Mouse (Mus musculus): ENCODE data around the gene Banf2.

Gene Banf2

DNA sequence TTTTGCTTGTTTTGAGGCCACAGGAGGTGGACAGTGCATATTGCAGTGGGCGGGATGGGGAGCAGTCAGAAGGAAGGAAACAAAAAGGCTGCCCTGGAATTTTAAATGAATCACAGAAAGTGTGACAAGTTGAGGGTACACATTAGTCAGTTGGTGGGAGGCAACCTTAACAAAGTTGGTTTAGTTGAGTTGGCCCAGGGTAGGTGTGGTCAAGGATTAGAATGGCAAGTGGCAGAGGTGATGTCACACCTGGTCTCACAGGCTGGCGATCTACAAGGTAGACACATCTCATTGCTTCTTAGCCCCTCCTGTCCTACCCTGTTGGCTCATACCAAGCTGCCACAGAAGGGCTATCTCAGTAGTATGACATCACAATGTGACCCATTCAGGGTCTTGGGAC lies at the start of gene Banf2:
TSS of gene Banf2 (plus strand) at position 396 of the 400 bp plus-strand sequence.
- no peak for DNase-seq (ENCODE audit: low read depth)

DNA sequence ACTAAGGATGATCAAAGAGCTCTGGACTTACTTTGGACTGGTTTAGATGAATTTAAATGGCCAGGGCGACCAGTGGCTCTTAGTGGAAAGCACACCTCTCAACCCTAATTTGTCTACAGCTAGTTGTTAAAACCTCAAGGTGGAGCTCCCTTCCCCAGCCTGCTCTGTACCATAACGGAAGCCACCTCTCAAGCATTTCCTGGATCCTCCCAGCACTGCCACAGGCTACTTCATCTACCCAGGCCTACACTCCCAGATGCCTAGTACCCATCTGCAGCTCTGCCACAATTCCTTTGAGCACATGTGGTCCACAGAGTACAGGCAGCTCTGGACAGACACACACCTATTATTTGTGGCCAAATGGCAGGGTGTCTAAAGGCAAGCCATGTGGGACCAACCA lies 49.4 kb upstream of the Banf2 start:
- DNase-seq (ENCODE audit: low read depth), result no peak

DNA sequence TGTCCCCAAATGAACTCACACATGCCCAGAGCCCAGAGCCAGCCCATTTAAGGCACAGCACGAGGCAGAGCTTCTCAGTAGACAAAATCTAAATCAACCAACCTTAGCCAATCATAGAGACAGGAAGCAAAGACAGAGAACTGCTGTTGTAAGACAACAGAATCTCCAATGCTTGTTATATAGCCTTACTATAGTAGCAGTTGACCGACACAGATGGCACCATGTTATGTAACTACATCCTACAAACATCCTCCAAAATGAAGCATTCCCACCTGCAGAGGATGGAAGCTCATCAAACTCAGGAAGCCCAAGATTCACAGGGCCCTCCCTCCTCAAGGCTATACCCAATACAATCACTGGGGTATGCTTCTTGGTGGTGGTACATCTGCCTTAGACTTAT lies 45.4 kb upstream of the Banf2 start:
- no peak for DNase-seq (ENCODE audit: low read depth)

DNA sequence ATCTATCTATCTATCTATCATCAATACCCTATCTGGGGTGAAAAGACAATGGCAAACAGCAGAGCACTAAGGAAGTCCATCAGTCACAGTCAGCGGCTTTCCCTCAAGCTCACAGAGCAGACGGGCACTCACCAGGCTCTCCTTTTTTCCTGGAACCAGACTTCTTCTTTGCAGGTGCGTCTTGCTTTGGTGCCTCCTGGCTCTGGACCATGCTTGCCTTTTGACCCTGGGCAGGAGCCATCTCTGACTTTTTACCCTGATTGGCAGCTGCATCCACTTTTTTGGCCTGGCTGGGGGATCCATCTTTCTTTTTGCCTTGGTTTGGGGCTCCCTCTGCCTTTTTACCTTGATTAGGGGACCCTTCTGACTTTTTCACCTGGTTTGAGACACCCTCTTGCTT lies 44.8 kb upstream of the Banf2 start:
- no peak for DNase-seq (ENCODE audit: low read depth)

DNA sequence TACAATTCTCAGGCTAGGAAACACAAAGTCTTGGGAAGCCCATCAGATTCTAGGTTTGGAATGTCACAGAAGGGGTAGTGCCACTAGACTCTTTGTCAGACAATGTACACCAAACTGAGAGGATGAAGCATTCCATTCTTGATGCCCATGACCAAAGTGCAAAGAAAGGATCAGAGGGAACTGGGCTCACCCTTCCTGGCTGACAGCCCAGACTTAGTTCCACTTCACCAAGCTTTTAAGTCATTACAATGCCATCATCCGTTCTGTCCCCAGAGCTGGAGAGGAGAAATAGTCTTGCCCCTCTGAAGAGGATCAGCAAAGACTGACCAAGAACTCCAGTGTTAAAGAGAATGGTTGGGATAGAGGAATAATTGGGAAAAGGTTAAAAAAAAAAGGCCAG lies 41.9 kb upstream of the Banf2 start:
- DNase-seq (ENCODE audit: low read depth), result no peak

DNA sequence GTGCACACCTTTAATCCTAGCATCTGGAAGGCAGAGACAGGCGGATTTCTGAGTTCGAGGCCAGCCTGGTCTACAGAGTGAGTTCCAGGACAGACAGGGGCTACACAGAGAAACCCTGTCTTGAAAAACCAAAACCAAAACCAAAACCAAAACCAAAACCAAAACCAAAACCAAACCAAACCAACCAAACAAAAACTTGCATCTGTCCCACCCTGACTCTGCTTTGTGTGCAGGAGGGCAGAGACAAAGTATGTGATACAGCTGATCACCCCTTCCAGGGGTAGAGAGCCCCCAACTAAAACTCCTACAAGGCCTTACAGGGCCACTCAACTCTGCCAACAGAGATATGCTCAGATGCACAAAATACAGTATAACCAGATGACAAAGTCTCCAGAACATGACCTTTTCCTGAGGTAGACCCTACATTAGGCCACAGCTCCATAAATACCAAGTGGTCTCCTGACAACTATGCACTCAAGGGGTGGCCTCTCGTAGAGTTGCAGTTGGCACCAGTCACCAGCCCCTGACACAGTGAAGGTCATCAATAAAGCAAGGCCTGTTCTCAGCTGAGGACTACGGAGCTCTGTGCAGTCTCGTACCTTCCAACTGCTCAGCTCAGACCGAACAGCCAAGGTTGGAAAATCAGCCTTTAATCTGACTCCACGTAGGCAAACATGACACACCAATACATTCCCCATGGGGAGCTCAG lies 40.7 kb upstream of the Banf2 start:
- DNase-seq (ENCODE audit: low read depth), result no peak

DNA sequence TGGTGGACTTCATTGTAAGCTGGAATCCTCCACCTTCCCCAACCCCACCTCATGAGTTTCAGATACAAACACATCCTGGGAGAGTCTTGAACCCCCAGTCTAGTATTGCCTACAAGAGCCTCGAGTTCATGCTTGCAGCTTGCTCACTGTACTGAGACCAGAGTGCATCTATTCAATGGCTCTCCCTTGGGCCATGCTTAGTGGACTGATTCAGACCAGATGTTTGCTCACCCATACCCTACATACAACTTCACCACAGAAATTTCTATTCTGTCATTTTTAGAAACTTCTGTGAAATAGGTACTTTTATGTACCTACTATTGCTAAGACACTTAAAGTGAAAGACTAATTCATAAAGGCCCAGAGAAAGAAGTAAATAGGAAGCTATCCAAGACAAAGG lies 39.9 kb upstream of the Banf2 start:
- DNase-seq (ENCODE audit: low read depth), result peak; percentile 36

DNA sequence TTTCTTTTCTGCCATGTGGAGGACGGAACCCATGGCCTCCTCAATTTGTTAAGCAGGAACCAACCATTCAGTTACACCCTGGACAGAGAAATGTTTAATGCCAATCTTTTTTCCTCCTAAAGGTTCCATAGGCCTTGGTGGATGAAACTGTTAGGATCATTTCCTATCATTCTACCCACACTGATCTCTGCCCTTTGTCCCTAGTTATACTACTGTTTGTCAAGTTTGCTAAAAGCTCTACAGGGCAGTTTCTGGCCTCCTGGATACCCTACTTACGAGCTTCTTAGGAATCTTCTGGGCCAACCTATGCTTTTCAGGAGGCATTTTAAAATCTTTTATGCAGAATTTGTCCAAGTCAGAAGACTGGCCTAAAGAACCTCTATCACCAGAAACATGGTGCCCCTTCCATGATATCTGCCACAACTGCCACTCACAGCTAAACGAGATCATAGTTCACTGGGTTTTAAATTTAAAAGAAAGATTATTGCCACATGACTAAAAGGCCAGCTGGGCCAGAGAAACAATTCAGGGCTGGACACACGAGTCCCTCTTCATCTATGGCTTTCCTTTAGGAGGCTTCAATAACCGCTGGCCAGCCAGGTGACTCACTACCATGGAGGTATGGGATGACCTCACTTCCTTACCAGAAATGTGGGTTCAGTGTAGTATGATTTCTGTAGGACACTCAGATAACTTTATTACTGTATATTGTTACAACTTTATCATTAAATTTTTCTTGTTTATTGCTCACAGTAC lies 30.5 kb upstream of the Banf2 start:
- no peak for DNase-seq (ENCODE audit: low read depth)

DNA sequence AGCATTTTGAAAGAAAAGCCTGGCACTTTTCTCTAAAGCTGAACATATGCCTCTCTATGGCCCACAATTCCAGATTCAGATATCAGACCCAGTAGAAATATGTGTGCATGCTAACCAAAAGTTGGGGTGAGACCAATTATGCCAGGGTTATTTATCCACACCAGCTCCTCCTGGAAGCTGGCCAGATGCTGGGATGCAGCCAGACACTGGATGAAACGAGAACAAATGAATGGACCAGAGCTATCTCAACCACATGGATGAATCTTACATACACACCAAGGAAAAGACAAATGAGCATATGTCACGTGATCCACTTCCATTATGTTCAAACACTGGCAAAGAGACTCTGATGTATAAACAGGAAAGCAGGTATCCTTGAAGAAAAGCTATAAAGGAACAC lies 29.3 kb upstream of the Banf2 start:
- DNase-seq (ENCODE audit: low read depth), result peak; percentile 62

DNA sequence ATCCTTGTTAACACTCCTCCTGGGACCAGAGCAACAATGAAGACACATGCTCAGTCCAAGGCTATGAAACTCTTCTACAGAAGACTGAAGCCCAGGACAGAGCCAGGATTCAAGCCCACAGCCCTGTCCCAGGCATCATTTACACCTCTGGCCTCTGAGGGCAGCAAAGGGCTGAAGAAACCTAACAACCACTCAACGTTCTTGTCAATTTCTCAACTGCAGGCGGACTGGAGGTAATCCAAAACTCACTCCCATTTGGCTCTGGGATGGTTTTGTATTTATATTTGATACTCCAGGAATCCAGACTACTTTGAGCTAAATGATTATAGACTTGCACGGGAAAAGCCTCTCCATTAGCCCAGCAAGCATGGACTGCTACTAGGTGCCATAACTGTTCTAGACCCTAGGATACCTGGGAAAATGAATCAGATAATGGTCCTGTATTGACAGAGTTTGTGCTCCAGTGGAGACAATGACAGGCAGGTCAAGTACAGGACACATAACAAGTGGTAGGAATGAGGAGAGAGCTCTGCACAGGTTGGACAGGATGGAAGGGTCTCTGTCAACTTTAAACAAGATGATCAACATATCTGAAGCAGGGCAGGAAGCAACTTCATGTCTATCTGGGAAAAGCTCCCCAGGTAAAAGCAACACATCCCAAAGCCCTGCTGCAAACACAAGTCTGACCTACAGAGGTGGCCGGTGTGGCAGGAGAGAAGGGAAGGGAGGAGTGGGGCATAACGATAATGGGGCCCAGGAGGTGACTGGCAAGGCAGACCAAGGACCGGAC lies 27.5 kb upstream of the Banf2 start:
- peak; percentile 72 for DNase-seq (ENCODE audit: low read depth)

DNA sequence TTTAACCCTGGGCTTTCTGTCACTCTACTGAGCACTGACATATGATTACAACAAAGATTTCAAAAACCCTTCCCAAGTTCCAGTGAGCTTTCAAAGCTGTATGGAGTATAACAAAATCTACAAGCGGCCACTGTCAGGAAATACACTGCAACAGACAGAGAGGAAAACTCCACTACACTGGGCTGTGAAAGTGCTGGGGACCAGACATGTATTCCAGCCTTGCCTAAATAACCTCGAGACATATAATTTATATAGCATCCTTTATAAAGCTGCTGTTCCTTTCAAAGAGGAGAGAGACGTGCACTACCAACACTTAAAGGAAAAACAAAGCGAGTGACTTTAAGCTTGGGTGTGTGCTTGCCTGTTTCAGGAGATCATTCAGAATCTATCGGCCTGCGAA lies 26.2 kb upstream of the Banf2 start:
- DNase-seq (ENCODE audit: low read depth), result no peak

DNA sequence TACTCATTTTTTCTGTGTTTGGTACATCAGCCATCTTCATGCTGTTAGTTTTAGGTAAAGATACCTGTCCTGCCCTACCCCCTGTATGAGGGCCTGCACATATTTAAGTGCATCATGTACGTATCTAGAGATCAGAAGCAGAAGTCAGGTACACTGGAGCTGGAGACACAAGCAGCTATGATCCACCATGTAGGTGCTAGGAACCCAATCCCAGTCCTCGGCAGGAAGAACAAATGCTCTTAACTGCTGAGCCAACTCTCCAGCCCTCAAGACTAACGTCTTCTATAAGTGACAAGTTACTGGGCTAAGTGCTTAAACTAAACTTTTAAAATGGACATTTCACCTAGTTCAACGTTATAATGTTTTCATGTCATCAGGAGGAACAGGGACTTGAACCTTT lies 25.6 kb upstream of the Banf2 start:
- no peak for DNase-seq (ENCODE audit: low read depth)

DNA sequence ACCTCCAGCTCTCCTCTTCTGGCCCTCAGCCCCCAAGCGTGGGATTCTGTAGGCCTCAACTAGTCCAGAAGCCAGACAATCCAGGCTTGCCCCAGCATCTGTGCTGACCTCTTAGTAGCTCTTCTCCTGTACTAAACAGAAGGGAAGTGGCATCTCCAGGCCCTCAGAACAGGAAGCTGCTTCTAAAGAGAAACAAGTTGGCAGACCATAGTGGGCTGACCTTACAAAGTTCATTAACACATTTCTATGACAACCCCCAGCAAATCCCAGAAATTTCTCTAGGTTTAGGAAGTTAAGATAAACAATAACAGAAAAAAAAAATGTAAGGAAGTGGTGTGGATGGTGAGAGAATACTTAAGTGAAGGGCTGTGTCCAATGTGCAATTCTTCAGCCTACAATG lies 23.8 kb upstream of the Banf2 start:
- DNase-seq (ENCODE audit: low read depth), result no peak

DNA sequence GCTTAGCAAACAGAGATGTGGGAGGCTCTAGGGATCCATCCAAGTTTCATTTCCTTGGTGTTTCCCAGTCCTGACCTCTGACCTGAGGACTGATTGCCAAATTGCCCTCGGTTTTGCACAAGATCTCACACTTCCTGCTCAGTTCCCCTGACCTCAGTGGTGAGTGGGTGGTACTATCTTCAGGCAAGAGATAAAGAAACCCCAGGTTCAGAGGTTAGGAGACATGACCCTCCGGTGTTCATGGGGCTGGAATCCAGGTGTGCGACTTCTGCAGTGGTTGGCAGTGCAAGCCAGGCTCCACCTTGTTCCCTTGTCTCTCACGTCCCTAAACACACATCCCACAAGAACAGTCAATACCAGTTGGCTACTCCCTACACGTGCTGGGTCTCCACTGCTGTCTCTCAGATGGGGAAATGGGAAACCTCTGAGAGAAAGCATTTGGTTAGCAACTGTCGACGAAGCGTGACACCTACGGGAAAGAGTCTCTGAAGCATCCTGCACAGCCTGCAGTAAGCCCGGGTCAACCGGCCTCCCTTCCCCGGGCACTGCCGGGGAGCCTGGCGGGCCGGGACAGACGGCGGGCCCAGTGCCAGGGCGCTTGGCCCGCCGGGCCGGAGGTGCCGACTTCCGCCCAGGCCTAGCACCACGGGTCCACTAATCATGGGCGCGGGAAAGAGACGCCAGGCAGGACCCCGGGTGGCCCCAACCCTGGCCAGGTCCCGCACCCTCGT lies 23.1 kb upstream of the Banf2 start:
- peak; percentile 53 for DNase-seq (ENCODE audit: low read depth)

DNA sequence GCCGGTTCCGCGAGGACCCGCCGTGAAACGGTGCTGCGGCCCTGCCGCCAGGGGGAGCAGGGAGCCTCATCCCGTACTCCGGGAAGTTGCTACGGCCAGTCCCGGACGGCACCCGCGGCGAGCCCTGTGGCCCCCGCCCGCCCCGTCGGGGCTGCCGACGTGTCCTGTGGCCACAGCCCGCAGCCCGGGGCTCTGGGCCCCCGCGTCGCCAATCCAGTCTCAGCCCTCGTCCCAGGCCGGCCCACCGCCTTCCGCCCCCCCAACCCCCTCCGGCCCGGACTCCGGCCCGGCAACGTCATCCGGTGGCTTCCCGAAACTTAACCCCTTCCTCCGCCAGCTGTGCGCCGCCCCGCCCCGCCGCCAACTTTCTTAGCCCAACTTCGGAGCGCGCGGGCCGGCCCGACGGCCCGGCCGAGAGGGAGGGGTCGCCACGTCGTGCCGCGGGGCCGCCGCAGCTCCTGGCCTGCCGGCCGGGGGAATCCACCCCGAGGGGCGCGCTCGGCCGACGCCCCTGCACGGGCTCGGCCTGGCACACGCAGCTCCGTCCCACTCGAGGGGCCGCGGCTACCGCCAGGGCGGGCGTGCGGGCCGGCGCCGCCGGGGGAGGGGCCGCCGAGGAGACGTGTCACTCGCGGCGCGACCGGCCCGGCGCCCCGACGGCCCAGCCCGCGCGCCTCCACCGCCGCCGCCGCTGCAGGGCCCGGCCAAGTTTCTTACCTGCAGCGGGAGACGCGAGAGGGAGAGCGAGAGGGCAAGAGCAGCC lies 22.4 kb upstream of the Banf2 start:
- peak; percentile 90 for DNase-seq (ENCODE audit: low read depth)

DNA sequence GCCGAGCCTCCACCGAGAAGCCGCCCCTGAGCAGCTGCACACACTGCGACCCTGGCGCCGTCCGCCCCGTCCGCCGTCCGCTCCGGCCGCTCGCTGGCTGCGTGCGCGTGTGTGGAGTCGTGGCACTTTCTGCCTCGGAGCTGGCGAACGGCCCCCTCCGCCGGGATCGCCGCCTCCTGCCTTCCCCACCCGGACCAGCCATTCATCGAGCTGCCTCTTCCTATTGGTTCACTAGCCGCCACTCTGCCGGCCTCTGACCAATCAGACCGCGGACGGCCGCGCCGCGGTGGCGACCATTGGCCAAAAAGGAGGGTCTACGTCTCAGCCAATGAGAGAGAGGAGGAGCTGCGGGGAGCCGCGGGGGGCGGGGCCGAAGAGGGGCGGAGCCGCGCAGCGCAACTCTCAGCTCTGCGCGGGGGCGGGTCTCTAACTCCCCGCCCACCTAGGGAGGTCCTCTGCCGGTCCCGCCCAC lies 21.7 kb upstream of the Banf2 start, which contains the start of gene Rrbp1:
TSS of gene Rrbp1 (minus strand) at position 184 of the 472 bp plus-strand sequence.
- DNase-seq (ENCODE audit: low read depth), result peak; percentile 99

DNA sequence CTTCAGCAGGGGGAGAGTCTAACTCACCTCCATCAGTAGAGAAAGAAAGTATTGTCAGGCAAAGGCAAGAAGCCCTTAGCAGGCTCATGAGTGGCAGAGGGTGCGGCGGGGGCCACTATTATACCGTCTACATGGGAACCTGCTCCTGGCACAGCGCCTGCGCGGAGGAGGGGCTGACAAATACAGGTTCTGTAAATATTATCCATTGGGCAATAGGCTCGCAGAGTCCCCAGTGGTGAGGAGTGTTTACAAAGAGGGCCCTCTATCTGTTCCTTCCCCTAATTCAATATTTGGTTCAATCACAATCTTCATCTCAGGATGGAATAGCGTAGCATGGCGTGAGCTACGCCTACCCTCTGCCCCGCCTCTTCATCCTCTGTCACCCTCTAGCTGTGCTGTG lies 18.8 kb upstream of the Banf2 start:
- no peak for DNase-seq (ENCODE audit: low read depth)

DNA sequence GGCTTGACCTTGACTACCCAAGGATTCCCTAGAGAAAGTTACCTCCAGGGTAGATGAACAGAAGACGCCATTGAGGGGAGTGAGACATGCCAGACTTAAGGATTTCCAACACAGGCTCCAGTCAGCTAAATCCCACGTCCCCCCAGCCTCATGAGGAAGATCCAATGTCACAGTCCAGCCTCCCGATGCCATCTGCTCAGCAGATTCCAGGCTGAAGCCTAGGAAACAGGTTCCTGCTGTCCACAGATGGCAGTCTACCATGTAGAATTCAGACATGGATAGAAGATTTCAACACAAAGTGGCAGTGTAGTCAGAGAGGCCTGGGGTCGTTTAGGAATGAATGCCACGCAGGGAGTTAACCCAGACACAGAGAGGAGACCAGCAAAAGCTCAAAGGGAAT lies 18.4 kb upstream of the Banf2 start:
- no peak for DNase-seq (ENCODE audit: low read depth)

DNA sequence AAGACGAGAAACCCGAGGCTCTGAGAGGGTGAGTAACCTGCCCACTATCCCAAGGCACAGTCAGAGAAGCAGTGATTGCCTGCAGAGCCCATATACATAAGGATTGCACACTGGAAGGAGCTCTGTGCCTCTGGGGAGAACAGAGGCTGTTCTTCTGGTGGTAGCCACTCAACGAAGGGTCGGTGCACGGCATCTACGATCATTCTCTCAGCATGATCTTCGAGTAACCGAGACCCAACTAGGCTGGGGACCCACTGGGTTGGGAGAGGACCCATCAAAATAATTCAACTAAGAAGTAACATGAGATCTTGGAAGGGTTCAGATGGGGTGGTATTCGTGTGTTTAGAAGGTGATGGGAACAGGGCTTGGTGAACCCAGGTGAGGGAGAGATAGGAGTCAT lies 17.0 kb upstream of the Banf2 start:
- no peak for DNase-seq (ENCODE audit: low read depth)

DNA sequence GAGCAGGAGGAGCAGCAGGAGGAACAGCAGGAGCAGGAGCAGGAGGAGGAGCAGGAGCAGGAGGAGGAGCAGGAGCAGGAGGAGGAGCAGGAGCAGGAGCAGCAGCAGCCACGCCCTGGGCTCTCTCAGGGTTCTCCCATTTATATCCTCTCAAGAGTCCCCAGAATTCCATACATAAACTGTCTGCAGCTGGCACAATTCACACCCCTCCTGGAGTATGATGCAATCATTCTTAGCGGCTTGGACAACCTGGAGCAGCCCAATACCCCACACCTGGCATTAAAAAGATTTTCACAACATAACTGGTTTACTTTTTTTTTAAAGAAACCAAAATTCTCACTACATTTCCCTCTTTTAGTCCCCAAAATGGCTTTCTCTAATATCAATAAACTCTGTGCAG lies 12.9 kb upstream of the Banf2 start:
- DNase-seq (ENCODE audit: low read depth), result no peak

DNA sequence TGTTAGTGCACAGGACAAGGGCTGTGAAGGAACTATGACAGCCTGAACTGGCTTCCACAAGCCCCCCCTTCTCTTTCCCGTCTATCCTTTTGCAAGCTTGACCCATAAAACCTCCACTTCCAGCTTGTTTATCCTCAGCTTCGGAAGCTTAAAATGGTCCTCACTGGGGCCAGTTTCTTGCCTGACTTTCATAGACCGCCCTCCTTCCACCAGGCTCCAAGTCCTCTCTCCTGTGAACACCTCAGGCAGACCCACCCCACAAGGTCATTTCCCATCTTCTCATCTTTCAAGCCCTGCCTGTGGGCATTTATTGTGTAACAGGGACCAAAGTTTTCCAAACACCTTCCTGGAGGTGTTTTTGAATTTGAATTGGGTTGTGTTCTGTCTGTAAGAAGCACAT lies 10.4 kb upstream of the Banf2 start:
- no peak for DNase-seq (ENCODE audit: low read depth)
